Mouse (Mus musculus): Measurements from ENCODE around the gene Rbm12. TPM values are rescaled to one million over a fixed set of nuclear protein-coding genes. Genes with fewer than 3 reads are reported as not detected.
A peak's percentile ranks its signal among the peaks of the same experiment; 100 is the strongest.

Gene Rbm12
- total and polyA plus RNA-seq, 2 experiments from 2014 or later = 19.4 to 31.6 TPM

DNA sequence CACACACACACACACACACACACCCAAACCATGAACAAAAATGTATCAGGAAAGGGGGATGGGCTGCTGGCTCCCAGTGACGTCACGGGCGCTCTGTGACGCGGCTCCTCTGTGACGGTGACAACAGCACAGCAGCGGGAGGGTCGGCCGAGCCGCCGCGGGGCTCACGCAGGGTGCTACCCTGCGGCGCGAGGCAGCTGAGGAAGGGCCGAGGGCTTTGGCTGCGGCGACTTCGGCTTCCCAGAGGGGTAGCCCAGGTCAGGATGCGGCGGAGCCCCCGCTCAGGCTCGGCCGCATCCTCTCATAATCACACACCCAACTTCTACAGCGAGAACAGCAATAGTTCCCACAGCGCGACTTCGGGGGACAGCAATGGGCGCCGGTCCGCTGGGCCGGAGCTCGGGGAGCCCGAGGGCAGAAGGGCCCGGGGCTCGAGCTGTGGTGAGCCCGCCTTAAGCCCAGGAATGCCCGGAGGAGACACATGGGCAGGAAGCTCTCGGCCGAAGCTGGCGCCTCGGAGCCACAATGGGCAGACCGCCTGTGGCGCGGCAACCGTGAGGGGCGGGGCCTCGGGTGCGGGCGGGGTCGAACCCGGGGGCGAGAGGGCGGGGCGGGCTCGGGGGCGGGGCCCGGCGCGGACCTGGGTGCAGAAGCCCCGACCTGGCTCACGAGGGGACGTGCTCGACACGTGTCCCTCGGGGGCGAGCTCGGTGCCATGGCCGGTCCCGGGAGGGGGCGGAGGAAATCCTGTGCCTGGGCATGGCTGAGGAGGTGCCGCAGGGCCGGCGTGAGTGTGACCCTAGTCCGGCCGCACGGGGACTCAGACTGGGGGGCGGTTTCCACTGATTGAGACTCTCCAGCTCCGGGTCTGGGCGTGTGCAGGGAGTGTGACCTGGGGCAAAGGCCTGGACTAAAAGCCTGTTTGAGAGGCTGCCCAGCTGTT, 46.4 kb downstream of the Rbm12 start, which contains the start of gene Spag4:
Gene Spag4, plus strand, starts transcription at position 77 of the 943 bp plus-strand sequence.
- no peak for TF ChIP-seq CTCF (IDR thresholded peaks at IDR 0.05; ENCODE audit: low read depth)
- peak within 1 kb of the TSS; percentile 79 for H3K9ac ChIP-seq
- DNase-seq (peak; percentile 83), ATAC-seq (peak; percentile 92)
- peaks cover 5% of the 10 kb centered on the region; the same call in 1 of the 2 replicates for H3K4me1 ChIP-seq (ENCODE audit: insufficient read depth)
- H3K27ac ChIP-seq (ENCODE audit: low read depth, low read length) = peak within 1 kb of the TSS; percentile 79
- no peaks in the 10 kb centered on the region for H3K27me3 ChIP-seq (ENCODE audit: insufficient read depth, low read length)
- no peaks in the 10 kb centered on the region for H3K9me3 ChIP-seq (ENCODE audit: low read length)
- peak within 1 kb of the TSS; percentile 57 for H3K4me3 ChIP-seq (ENCODE audit: low read depth, low read length)
- H3K36me3 ChIP-seq (ENCODE audit: insufficient read depth) = peaks cover 19% of the 10 kb centered on the region; the same call in 1 of the 2 replicates
- peak within 1 kb of the TSS; percentile 97 for H3K4me2 ChIP-seq (ENCODE audit: low read depth)
- under 1% methylated on average over 69 of the region's 81 CpGs for WGBS

DNA sequence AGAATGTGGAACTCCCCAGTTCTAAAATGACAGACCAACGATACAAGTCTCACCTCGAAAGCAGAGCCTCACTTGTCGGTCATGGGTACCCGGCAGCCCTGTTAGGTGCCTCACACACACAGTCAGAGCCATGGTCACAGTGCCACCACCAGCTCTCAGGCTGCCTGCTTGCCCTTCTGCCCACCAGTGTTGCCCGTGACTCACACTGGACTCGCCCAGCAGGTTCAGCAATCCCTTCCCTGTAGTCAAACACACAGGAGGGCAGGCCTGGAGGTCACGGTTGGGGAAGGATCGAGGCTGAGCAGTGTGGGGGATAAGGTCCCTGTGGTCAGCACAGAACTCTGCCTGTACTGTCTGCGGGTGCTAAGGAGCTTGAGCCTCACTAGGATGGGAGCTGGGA, 59.0 kb downstream of the Rbm12 start, which contains the start of gene Fer1l4:
Gene Fer1l4, minus strand, starts transcription at position 132 of the 400 bp plus-strand sequence.
- Histone ChIP-seq H3K4me3 (ENCODE audit: low read depth, low read length) (no peak within 1 kb of the TSS), H3K9ac (no peak within 1 kb of the TSS), H3K36me3 (ENCODE audit: insufficient read depth) (no peaks in the 10 kb centered on the region), H3K27ac (ENCODE audit: low read depth, low read length) (no peak within 1 kb of the TSS), H3K27me3 (ENCODE audit: insufficient read depth, low read length) (no peaks in the 10 kb centered on the region), H3K4me1 (ENCODE audit: insufficient read depth) (no peaks in the 10 kb centered on the region), H3K9me3 (ENCODE audit: low read length) (no peaks in the 10 kb centered on the region), H3K4me2 (ENCODE audit: low read depth) (no peak within 1 kb of the TSS)
- DNase-seq (no peak), ATAC-seq (no peak)
- 86% methylated on average over 9 of the region's 9 CpGs for WGBS
- TF ChIP-seq CTCF (IDR thresholded peaks at IDR 0.05; ENCODE audit: low read depth) = no peak

DNA sequence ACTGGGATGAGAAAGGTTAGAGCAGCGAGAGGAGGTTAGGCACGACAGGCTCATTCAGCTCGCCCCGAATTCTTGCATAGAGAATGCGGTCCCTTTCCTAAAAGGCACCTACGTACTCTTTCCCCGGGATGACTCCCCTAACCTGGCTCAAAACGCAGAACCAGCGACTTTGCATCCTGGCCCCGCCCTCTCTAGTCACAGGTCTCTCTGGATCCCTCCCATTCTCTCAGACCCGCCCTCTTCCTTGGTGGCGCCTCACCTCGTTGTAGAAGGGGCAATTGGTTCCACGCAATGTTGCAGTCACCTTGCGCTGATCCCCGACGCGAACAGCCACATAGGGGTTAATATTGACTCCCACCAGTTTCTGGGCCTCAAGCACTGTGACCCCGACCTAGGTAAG, 63.8 kb downstream of the Rbm12 start:
- Histone ChIP-seq H3K27ac (ENCODE audit: low read depth, low read length) (no peak overlapping the region), H3K4me3 (ENCODE audit: low read depth, low read length) (no peak overlapping the region), H3K4me1 (ENCODE audit: insufficient read depth) (no peaks in the 10 kb centered on the region), H3K36me3 (ENCODE audit: insufficient read depth) (no peaks in the 10 kb centered on the region), H3K9me3 (ENCODE audit: low read length) (no peaks in the 10 kb centered on the region), H3K4me2 (ENCODE audit: low read depth) (peak overlapping the region; percentile 27; the same call in 1 of the 2 replicates), H3K27me3 (ENCODE audit: insufficient read depth, low read length) (no peaks in the 10 kb centered on the region), H3K9ac (no peak overlapping the region)
- WGBS = 11% methylated on average over 19 of the region's 19 CpGs
- TF ChIP-seq CTCF (IDR thresholded peaks at IDR 0.05; ENCODE audit: low read depth) = no peak
- DNase-seq (no peak), ATAC-seq (no peak)

DNA sequence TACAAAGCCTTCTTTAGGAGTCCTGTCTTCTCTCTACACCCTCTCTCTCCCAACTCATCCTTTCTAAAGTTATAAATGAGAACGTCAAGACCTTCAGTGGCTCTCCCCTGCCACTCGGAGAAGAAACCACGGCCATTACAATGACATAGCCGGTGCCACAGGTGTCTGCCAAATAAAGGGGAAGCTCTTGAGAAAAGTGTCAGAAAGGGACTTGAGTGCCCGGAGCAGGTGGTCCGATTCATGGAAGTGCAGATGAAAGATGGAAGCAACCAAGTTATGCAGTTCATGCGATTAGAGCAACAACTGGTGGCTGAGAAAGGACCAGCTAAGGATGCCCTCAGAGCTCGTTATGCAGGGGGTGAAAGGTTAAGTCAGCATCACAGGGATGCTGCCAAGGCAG, 68.9 kb downstream of the Rbm12 start:
- no peak for ATAC-seq
- H3K4me1 ChIP-seq (ENCODE audit: insufficient read depth) = no peaks in the 10 kb centered on the region
- H3K27ac ChIP-seq (ENCODE audit: low read depth, low read length) = no peak overlapping the region
- H3K4me2 ChIP-seq (ENCODE audit: low read depth) = no peak overlapping the region
- no peak for DNase-seq
- 80% methylated on average over 8 of the region's 8 CpGs for WGBS
- no peak for TF ChIP-seq CTCF (IDR thresholded peaks at IDR 0.05; ENCODE audit: low read depth)
- no peak overlapping the region for H3K9ac ChIP-seq
- no peaks in the 10 kb centered on the region for H3K9me3 ChIP-seq (ENCODE audit: low read length)
- no peaks in the 10 kb centered on the region for H3K27me3 ChIP-seq (ENCODE audit: insufficient read depth, low read length)
- H3K36me3 ChIP-seq (ENCODE audit: insufficient read depth) = no peaks in the 10 kb centered on the region
- no peak overlapping the region for H3K4me3 ChIP-seq (ENCODE audit: low read depth, low read length)

Other genes with a start within 250 kb of the Rbm12 start
- gene Uqcc1, start 181.7 kb downstream of the Rbm12 start, total RNA-seq (2014; rRNA removed) = 43.5 and 67.7 TPM in 2 replicates
- gene Uqcc1, start 181.7 kb downstream of the Rbm12 start, polyA plus RNA-seq (2015; fragmentation: Nextera tagmentation; extraction: Ambion mirVana) = 55.9 and 63.0 TPM in 2 replicates
- not detected in 2 replicates for gene Gm15557, start 171.2 kb downstream of the Rbm12 start, total RNA-seq (2014; rRNA removed)
- gene Gm15557, start 171.2 kb downstream of the Rbm12 start, polyA plus RNA-seq (2015; fragmentation: Nextera tagmentation; extraction: Ambion mirVana) = not detected in 2 replicates
- 3.9 TPM in 2 replicates for gene Gdf5, start 166.6 kb downstream of the Rbm12 start, total RNA-seq (2014; rRNA removed)
- gene Gdf5, start 166.6 kb downstream of the Rbm12 start, polyA plus RNA-seq (2015; fragmentation: Nextera tagmentation; extraction: Ambion mirVana) = 3.7 and 3.8 TPM in 2 replicates
- gene Cep250, start 155.5 kb downstream of the Rbm12 start, total RNA-seq (2014; rRNA removed) = 17.2 and 18.7 TPM in 2 replicates
- gene Cep250, start 155.5 kb downstream of the Rbm12 start, polyA plus RNA-seq (2015; fragmentation: Nextera tagmentation; extraction: Ambion mirVana) = 4.9 and 8.6 TPM in 2 replicates
- gene 6430550D23Rik, start 104.0 kb downstream of the Rbm12 start, total RNA-seq (2014; rRNA removed) = 1.0 and 1.1 TPM in 2 replicates
- gene 6430550D23Rik, start 104.0 kb downstream of the Rbm12 start, polyA plus RNA-seq (2015; fragmentation: Nextera tagmentation; extraction: Ambion mirVana) = 0.57 and 1.1 TPM in 2 replicates
- 253 and 279 TPM in 2 replicates for gene Ergic3, start 103.9 kb downstream of the Rbm12 start, total RNA-seq (2014; rRNA removed)
- gene Ergic3, start 103.9 kb downstream of the Rbm12 start, polyA plus RNA-seq (2015; fragmentation: Nextera tagmentation; extraction: Ambion mirVana) = 445 and 473 TPM in 2 replicates
- gene Fer1l4, start 59.0 kb downstream of the Rbm12 start, total RNA-seq (2014; rRNA removed) = 0.19 TPM in 1 of 2 replicates, not detected in the other
- gene Fer1l4, start 59.0 kb downstream of the Rbm12 start, polyA plus RNA-seq (2015; fragmentation: Nextera tagmentation; extraction: Ambion mirVana) = not detected in 2 replicates
- 7.1 and 7.2 TPM in 2 replicates for gene Spag4, start 46.8 kb downstream of the Rbm12 start, total RNA-seq (2014; rRNA removed)
- gene Spag4, start 46.8 kb downstream of the Rbm12 start, polyA plus RNA-seq (2015; fragmentation: Nextera tagmentation; extraction: Ambion mirVana) = 5.0 and 5.5 TPM in 2 replicates
- 29.5 and 30.4 TPM in 2 replicates for gene Cpne1, start within 50 bp of the Rbm12 start, total RNA-seq (2014; rRNA removed)
- 5.1 and 13.2 TPM in 2 replicates for gene Cpne1, start within 50 bp of the Rbm12 start, polyA plus RNA-seq (2015; fragmentation: Nextera tagmentation; extraction: Ambion mirVana)
- 14.4 and 20.5 TPM in 2 replicates for gene Gm28036, start 15.1 kb upstream of the Rbm12 start, total RNA-seq (2014; rRNA removed)
- 8.6 and 13.0 TPM in 2 replicates for gene Gm28036, start 15.1 kb upstream of the Rbm12 start, polyA plus RNA-seq (2015; fragmentation: Nextera tagmentation; extraction: Ambion mirVana)
- 91.3 and 132 TPM in 2 replicates for gene Romo1, start 32.1 kb upstream of the Rbm12 start, total RNA-seq (2014; rRNA removed)
- gene Romo1, start 32.1 kb upstream of the Rbm12 start, polyA plus RNA-seq (2015; fragmentation: Nextera tagmentation; extraction: Ambion mirVana) = 529 and 662 TPM in 2 replicates
- gene Nfs1, start 32.2 kb upstream of the Rbm12 start, total RNA-seq (2014; rRNA removed) = 41.9 and 42.7 TPM in 2 replicates
- 41.2 and 48.6 TPM in 2 replicates for gene Nfs1, start 32.2 kb upstream of the Rbm12 start, polyA plus RNA-seq (2015; fragmentation: Nextera tagmentation; extraction: Ambion mirVana)
- 332 and 415 TPM in 2 replicates for gene Rbm39, start 68.3 kb upstream of the Rbm12 start, total RNA-seq (2014; rRNA removed)
- 412 and 413 TPM in 2 replicates for gene Rbm39, start 68.3 kb upstream of the Rbm12 start, polyA plus RNA-seq (2015; fragmentation: Nextera tagmentation; extraction: Ambion mirVana)
- gene Phf20, start 84.5 kb upstream of the Rbm12 start, total RNA-seq (2014; rRNA removed) = 45.9 and 57.1 TPM in 2 replicates
- 111 and 148 TPM in 2 replicates for gene Phf20, start 84.5 kb upstream of the Rbm12 start, polyA plus RNA-seq (2015; fragmentation: Nextera tagmentation; extraction: Ambion mirVana)
- gene Cnbd2, start 200.3 kb upstream of the Rbm12 start, total RNA-seq (2014; rRNA removed) = 3.9 and 7.0 TPM in 2 replicates
- gene Cnbd2, start 200.3 kb upstream of the Rbm12 start, polyA plus RNA-seq (2015; fragmentation: Nextera tagmentation; extraction: Ambion mirVana) = 9.1 and 10.0 TPM in 2 replicates
- gene Scand1, start 200.7 kb upstream of the Rbm12 start, total RNA-seq (2014; rRNA removed) = 204 and 242 TPM in 2 replicates
- 134 and 170 TPM in 2 replicates for gene Scand1, start 200.7 kb upstream of the Rbm12 start, polyA plus RNA-seq (2015; fragmentation: Nextera tagmentation; extraction: Ambion mirVana)

Measured in forebrain, postnatal 0 days (tissue).